Mouse (Mus musculus): Measurements from ENCODE around the gene Pdlim1.

DNA sequence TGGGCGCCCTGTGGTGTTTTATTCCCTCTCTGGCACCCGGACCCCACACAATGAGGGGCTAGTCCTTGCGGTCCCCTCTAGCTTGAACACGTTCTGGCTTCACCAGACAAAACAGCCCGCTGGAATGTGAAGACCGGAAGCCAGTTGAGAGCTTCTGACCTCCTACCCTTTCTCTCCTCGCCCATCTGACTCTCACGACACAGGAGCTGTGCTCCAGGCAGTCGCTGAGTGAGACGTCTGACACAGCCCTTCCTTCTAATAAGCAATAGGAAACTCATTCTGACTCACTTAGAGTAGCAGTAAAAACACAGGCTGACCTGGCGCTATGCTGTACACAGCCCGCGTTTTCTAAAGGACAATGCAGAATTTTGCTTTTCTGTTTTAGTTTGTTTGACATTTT is 17.9 kb downstream of the Pdlim1 start:
- TF ChIP-seq POLR2A (IDR thresholded peaks at IDR 0.05; ENCODE audit: extremely low read depth, insufficient read depth, low read length) (no peak), CTCF (IDR thresholded peaks at IDR 0.05; ENCODE audit: extremely low read depth, insufficient read depth, low read length) (no peak)
